Mouse (Mus musculus) liver, adult 2 months (tissue): ENCODE results near the gene Gstm1.

ENCODE experiments used
- CTCF ChIP-seq: fragments of 200-500 bp; IDR thresholded peaks from 2 replicates; pipeline ENCODE4 v1.5.1; 2011; ENCODE audit warnings: low read depth, low read length, control low read depth
- POLR2A ChIP-seq: fragments of 200-500 bp; IDR thresholded peaks from 2 replicates; pipeline ENCODE4 v1.6.1; 2011; ENCODE audit warnings: low read length, control low read depth; ENCODE audit not compliant: insufficient read depth; ENCODE audit errors: extremely low read depth

- TF ChIP-seq CTCF: no peak
- no peak for TF ChIP-seq POLR2A
These were observed 46.9 kb upstream of the Gstm1 start for GRCm38 (mm10) chr3:108064672-108065071.
